Mouse (Mus musculus) heart, embryonic 12.5 days (tissue): ENCODE data around the gene Itgad. TPM values are rescaled to one million over a fixed set of nuclear protein-coding genes. Genes with fewer than 3 reads are reported as not detected.
A peak's percentile ranks its signal among the peaks of the same experiment; 100 is the strongest.

Experiments
- ATAC-seq: fragments of 200-750 bp; cut with Nextera tagmentation; 2 replicates; pipeline ENCODE4 v1.8.0; 2017; ENCODE audit warnings: moderate TSS enrichment, moderate library complexity; ENCODE audit not compliant: insufficient number of reproducible peaks, low FRiP score
- H3K27ac ChIP-seq: fragments of 300-500 bp; sonication (generic); 2 replicates; pipeline ENCODE4 v1.5.1; 2016; ENCODE audit warnings: mild to moderate bottlenecking, moderate library complexity; ENCODE audit not compliant: poor library complexity, severe bottlenecking
- H3K27me3 ChIP-seq: fragments of 300-500 bp; sonication (generic); replicated peaks from 2 replicates; pipeline ENCODE4 v1.6.1; 2016; ENCODE audit warnings: mild to moderate bottlenecking, moderate library complexity
- H3K36me3 ChIP-seq: fragments of 300-500 bp; sonication (generic); 2 replicates; pipeline ENCODE4 v1.6.1; 2016; ENCODE audit warnings: mild to moderate bottlenecking, moderate library complexity
- H3K4me1 ChIP-seq: fragments of 300-500 bp; sonication (generic); replicated peaks from 2 replicates; pipeline ENCODE4 v1.6.1; 2016; ENCODE audit warnings: mild to moderate bottlenecking
- H3K4me2 ChIP-seq: fragments of 300-500 bp; sonication (generic); 2 replicates; pipeline ENCODE4 v1.6.1; 2016; ENCODE audit warnings: mild to moderate bottlenecking, moderate library complexity
- H3K4me3 ChIP-seq: fragments of 300-500 bp; sonication (generic); 2 replicates; pipeline ENCODE4 v1.5.1; 2016; ENCODE audit warnings: mild to moderate bottlenecking
- H3K9ac ChIP-seq: fragments of 300-500 bp; sonication (generic); 2 replicates; pipeline ENCODE4 v1.6.1; 2016; ENCODE audit warnings: mild to moderate bottlenecking, moderate library complexity
- H3K9me3 ChIP-seq: fragments of 300-500 bp; sonication (generic); replicated peaks from 2 replicates; pipeline ENCODE4 v1.6.1; 2016; ENCODE audit warnings: mild to moderate bottlenecking, moderate library complexity
- WGBS: fragments of 180-500 bp; shearing (Covaris S2); methylation state at CpG from one replicate; pipeline ENCODE4 v1.1.7; 2016; 5-methylcytosine and 5-hydroxymethylcytosine counted together
- polyA plus RNA-seq: library from polyadenylated mRNA; unstranded; fragments of >200 nt; fragmentation: Nextera tagmentation; extraction: Ambion mirVana; gene quantifications from 2 replicates; pipeline ENCODE4 v1.2.1, GENCODE M21; 2016

Gene Itgad
- polyA plus RNA-seq, 1 experiment from 2014 or later, result not detected

DNA sequence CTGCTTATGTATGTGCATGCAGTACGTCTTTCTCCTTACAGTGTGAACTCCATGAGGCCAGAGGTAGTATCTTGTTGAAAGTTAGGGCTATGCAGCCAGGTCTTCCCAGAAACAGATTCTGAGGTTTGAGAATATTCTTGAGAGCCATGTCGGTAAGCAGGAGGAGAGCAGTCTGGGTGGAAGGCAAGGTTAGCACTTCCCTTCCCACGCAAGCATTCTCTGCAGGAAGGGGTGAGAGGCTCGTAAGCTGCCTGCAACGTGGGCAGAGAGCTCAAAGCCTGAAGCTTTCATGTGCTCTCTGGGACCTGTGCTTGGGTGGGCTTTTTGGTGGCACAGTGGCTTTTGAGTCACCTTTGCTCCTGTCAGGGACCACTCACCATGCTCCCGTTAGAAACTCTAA lies 26.4 kb downstream of the Itgad start:
- H3K9me3 ChIP-seq, result no peaks in the 10 kb centered on the region
- peaks cover 7% of the 10 kb centered on the region; the same call in 1 of the 2 replicates for H3K27me3 ChIP-seq
- no peak for ATAC-seq
- 65% methylated on average over 6 of the region's 6 CpGs for WGBS
- H3K4me3 ChIP-seq, result no peak overlapping the region
- H3K4me1 ChIP-seq, result no peaks in the 10 kb centered on the region
- no peak overlapping the region for H3K4me2 ChIP-seq
- no peaks in the 10 kb centered on the region for H3K36me3 ChIP-seq
- no peak overlapping the region for H3K9ac ChIP-seq
- H3K27ac ChIP-seq, result no peak overlapping the region

GRCm38 (mm10) chr7:128181691-128182090 lies 27.5 kb downstream of the Itgad start:
- Histone ChIP-seq H3K36me3 (no peaks in the 10 kb centered on the region), H3K9me3 (no peaks in the 10 kb centered on the region), H3K27ac (no peak overlapping the region), H3K9ac (no peak overlapping the region), H3K4me2 (no peak overlapping the region), H3K4me1 (no peaks in the 10 kb centered on the region), H3K27me3 (peaks cover 11% of the 10 kb centered on the region; the same call in 1 of the 2 replicates), H3K4me3 (no peak overlapping the region)
- no peak for ATAC-seq
- 86% methylated on average over 10 of the region's 10 CpGs for WGBS

DNA sequence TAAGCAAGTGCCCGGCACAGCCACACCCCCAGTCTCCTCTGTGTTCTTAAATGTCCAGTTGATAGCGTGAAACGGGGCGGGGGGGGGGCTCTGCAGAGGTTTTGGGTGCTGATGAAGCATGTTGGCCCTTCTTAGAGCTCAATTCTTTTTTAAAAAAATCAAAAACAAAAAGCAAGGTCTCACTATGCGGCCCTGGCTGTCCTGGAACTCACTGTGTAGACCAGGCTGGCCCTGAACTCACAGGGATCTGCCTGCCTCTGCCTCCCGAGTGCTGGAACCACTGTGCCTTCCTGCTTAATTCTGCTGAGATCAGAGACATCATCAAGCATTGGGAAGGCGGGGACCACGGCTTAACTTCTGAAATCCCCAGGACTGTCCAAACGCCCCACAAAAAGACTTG lies 47.4 kb downstream of the Itgad start:
- Histone ChIP-seq H3K27ac (no peak overlapping the region), H3K36me3 (peaks cover 5% of the 10 kb centered on the region; the same call in 1 of the 2 replicates), H3K27me3 (no peaks in the 10 kb centered on the region), H3K4me2 (no peak overlapping the region), H3K9me3 (0 out of 2 replicates have a peak, but pooled peaks cover 6% of the 10 kb centered on the region), H3K4me1 (peaks cover 5% of the 10 kb centered on the region; the same call in 1 of the 2 replicates), H3K4me3 (no peak overlapping the region), H3K9ac (no peak overlapping the region)
- ATAC-seq, result no peak
- WGBS, result 87% methylated on average over 9 of the region's 9 CpGs

GRCm38 (mm10) chr7:128203071-128203470 lies 48.9 kb downstream of the Itgad start:
- peaks cover 8% of the 10 kb centered on the region; the same call in 1 of the 2 replicates for H3K4me1 ChIP-seq
- no peaks in the 10 kb centered on the region for H3K27me3 ChIP-seq
- no peak for ATAC-seq
- no peak overlapping the region for H3K27ac ChIP-seq
- H3K9ac ChIP-seq, result no peak overlapping the region
- peaks cover 5% of the 10 kb centered on the region; the same call in 1 of the 2 replicates for H3K36me3 ChIP-seq
- H3K4me3 ChIP-seq, result no peak overlapping the region
- 69% methylated on average over 9 of the region's 9 CpGs for WGBS
- no peak overlapping the region for H3K4me2 ChIP-seq
- 0 out of 2 replicates have a peak, but pooled peaks cover 6% of the 10 kb centered on the region for H3K9me3 ChIP-seq

GRCm38 (mm10) chr7:128204179-128204578 lies 50.0 kb downstream of the Itgad start:
- 87% methylated on average over 8 of the region's 8 CpGs for WGBS
- ATAC-seq, result no peak
- Histone ChIP-seq H3K4me1 (peaks cover 8% of the 10 kb centered on the region; the same call in 1 of the 2 replicates), H3K27me3 (no peaks in the 10 kb centered on the region), H3K4me3 (no peak overlapping the region), H3K9me3 (no peaks in the 10 kb centered on the region), H3K9ac (no peak overlapping the region), H3K4me2 (no peak overlapping the region), H3K27ac (no peak overlapping the region), H3K36me3 (peaks cover 5% of the 10 kb centered on the region; the same call in 1 of the 2 replicates)

GRCm38 (mm10) chr7:128205695-128206094 lies 51.5 kb downstream of the Itgad start:
- peak overlapping the region; percentile 63 for H3K4me2 ChIP-seq
- no peaks in the 10 kb centered on the region for H3K27me3 ChIP-seq
- peaks cover 8% of the 10 kb centered on the region; the same call in 1 of the 2 replicates for H3K4me1 ChIP-seq
- ATAC-seq, result no peak
- peak overlapping the region; percentile 55 for H3K4me3 ChIP-seq
- peaks cover 5% of the 10 kb centered on the region; the same call in 1 of the 2 replicates for H3K36me3 ChIP-seq
- H3K9me3 ChIP-seq, result no peaks in the 10 kb centered on the region
- 58% methylated on average over 18 of the region's 18 CpGs for WGBS
- H3K9ac ChIP-seq, result peak overlapping the region; percentile 70
- H3K27ac ChIP-seq, result peak overlapping the region; percentile 90

DNA sequence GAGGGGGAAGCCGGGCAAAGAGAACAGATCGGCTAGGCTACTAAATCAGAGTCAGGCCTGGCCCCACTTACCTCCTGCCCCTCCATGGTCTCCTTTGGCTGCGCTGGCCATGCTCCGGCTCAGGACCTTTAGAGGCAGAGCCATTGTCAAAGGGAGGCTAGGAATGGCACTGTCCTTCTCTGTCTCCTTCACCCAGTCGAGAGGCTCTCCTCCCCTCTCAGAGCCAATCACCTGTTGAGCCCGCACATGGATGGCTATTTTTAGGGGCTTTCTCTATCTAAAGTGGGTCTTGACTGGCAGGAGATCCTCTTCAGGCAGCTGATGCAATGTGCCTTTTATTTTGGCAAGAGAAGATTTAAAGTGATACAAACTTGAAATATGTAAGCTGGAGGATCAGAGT lies 52.0 kb downstream of the Itgad start, which contains the start of gene Cox6a2:
Gene Cox6a2 (minus strand): TSS at position 236 of the 400 bp plus-strand sequence.
- Histone ChIP-seq H3K4me2 (peak within 1 kb of the TSS; percentile 63), H3K9me3 (no peaks in the 10 kb centered on the region), H3K4me1 (peaks cover 8% of the 10 kb centered on the region; the same call in 1 of the 2 replicates), H3K36me3 (peaks cover 5% of the 10 kb centered on the region; the same call in 1 of the 2 replicates), H3K27me3 (no peaks in the 10 kb centered on the region), H3K9ac (peak within 1 kb of the TSS; percentile 70), H3K27ac (peak within 1 kb of the TSS; percentile 90), H3K4me3 (peak within 1 kb of the TSS; percentile 55)
- 46% methylated on average over 6 of the region's 6 CpGs for WGBS
- ATAC-seq, result peak; percentile 48; the same call in 1 of the 2 replicates

DNA sequence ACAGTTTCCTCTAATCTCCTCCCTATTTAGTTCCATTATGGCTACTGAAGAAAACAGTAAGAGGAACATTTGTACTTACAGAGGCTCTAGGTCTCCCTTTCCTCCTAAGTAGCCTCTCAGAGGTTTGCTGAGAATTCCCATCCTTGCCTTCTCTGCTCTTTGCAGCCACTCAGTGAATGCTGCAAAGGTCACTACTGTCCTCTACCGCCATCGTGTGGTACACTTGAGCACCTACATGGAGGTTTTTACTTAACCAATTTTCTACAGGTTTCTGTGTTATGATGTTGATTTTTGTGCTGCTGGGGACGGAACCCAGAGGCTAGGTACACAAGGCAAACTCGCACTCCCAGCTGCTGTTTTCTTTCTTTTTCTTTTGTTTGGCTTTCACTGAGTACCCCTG lies 54.0 kb downstream of the Itgad start:
- H3K4me1 ChIP-seq, result peaks cover 7% of the 10 kb centered on the region; the same call in 1 of the 2 replicates

DNA sequence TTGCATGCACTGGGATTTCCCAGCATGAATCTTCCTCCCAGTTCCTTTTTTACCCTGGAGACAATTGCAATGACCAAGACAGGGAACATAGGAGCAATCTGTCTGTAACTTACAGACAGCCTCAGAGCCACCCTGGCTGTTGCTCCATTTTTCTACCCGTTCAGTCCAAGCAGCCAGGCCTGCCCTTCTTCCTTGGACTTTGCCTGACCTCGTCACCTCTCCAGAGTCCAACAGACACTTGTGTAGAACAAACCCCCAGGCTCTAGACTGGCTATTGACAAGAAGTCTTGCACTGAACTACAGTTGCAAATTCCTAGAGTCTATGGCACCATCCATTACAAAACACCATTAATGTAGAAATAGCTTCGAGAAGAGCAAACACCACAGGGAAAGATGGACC lies 55.6 kb downstream of the Itgad start:
- peaks cover 5% of the 10 kb centered on the region; the same call in 1 of the 2 replicates for H3K4me1 ChIP-seq
- 55% methylated on average over 3 of the region's 3 CpGs for WGBS
- H3K27me3 ChIP-seq, result no peaks in the 10 kb centered on the region
- no peak for ATAC-seq
- no peak overlapping the region for H3K4me3 ChIP-seq
- H3K36me3 ChIP-seq, result no peaks in the 10 kb centered on the region
- H3K27ac ChIP-seq, result no peak overlapping the region
- H3K9ac ChIP-seq, result no peak overlapping the region
- no peak overlapping the region for H3K4me2 ChIP-seq
- no peaks in the 10 kb centered on the region for H3K9me3 ChIP-seq

More for the DNA sequence above, 54.0 kb downstream of the Itgad start:
- WGBS, result 4% methylated on average over 4 of the region's 4 CpGs
- no peak for ATAC-seq
- Histone ChIP-seq H3K4me3 (no peak overlapping the region), H3K27me3 (no peaks in the 10 kb centered on the region), H3K36me3 (peaks cover 5% of the 10 kb centered on the region; the same call in 1 of the 2 replicates), H3K9me3 (no peaks in the 10 kb centered on the region), H3K9ac (no peak overlapping the region), H3K4me2 (no peak overlapping the region), H3K27ac (no peak overlapping the region)

DNA sequence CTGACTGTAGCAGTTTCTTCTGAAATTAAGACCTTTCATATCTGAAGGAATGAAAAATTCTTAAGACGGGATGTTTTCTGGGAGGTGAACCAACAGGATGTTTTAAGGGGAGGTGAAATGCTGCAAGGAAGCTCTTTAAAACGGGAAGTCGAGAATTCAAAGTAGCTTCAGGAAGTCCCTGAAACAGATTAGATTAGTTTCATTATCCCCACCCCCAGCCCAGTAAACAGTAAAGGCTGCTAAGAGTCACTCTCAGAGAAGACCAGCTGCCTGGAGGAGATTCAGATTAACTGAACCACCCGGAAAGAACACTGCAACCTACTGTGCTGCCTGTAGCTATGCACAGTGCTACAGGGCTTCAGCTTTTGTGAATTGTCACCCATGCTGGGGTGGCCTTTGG lies 65.8 kb downstream of the Itgad start:
- H3K36me3 ChIP-seq, result no peaks in the 10 kb centered on the region
- H3K4me3 ChIP-seq, result no peak overlapping the region
- no peak overlapping the region for H3K9ac ChIP-seq
- 53% methylated on average over 4 of the region's 4 CpGs for WGBS
- H3K4me1 ChIP-seq, result no peaks in the 10 kb centered on the region
- H3K27ac ChIP-seq, result no peak overlapping the region
- no peak overlapping the region for H3K4me2 ChIP-seq
- no peaks in the 10 kb centered on the region for H3K9me3 ChIP-seq
- ATAC-seq, result no peak
- no peaks in the 10 kb centered on the region for H3K27me3 ChIP-seq

DNA sequence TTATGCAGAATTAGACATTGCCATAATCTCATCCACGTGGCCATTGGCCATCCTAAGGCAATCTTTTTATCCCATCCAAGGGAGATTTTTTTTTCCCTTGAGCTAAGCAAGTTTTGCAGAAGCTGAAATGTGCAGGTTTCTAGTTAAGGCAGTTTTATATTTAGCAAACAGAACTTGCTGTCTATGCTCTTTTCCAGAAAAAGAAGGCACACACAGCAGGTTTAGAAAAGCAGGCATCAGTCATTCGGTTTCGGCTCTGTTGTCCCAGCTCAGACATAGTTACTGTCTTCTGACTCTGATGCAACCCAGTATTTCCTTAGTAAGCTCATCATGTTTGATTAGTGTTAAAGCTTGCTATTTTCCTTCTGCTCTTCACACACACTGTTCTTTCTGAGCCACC lies 66.8 kb downstream of the Itgad start:
- Histone ChIP-seq H3K27ac (no peak overlapping the region), H3K36me3 (no peaks in the 10 kb centered on the region), H3K9me3 (no peaks in the 10 kb centered on the region), H3K9ac (no peak overlapping the region), H3K27me3 (no peaks in the 10 kb centered on the region), H3K4me3 (no peak overlapping the region), H3K4me2 (no peak overlapping the region), H3K4me1 (no peaks in the 10 kb centered on the region)
- ATAC-seq, result no peak
- 85% methylated on average over 3 of the region's 3 CpGs for WGBS

DNA sequence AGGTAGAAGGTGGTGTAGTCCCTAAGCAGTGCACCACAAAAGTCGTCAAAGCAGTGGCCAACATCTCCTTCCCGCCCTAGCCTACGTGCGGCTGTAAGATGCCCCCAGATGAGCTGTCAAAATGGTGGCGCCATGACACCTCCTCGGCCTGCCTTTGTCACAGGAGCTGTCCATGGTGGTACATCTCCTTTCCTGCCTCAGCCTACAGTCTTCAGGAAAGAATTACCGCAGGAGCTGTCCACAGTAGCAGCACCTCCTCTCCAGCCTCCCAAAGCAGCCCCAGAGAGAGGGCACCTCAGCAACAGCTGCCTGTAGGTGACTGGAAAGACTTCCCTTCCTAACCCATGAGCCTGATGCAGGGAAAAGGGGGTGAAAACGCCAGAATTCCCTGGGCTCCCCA lies 77.6 kb downstream of the Itgad start:
- no peak overlapping the region for H3K9ac ChIP-seq
- H3K27ac ChIP-seq, result no peak overlapping the region
- WGBS, result 35% methylated on average over 8 of the region's 8 CpGs
- peaks cover 10% of the 10 kb centered on the region; the same call in 1 of the 2 replicates for H3K36me3 ChIP-seq
- peaks cover 3% of the 10 kb centered on the region for H3K4me1 ChIP-seq
- H3K27me3 ChIP-seq, result no peaks in the 10 kb centered on the region
- no peaks in the 10 kb centered on the region for H3K9me3 ChIP-seq
- H3K4me2 ChIP-seq, result no peak overlapping the region
- no peak for ATAC-seq
- H3K4me3 ChIP-seq, result no peak overlapping the region
